Mouse (Mus musculus) common myeloid progenitor, adult 5-6 weeks (primary cell): ENCODE data around the gene Ikzf3. TPM values are rescaled to one million over a fixed set of nuclear protein-coding genes. Genes with fewer than 3 reads are reported as not detected.

ENCODE experiments used
- ATAC-seq: replicated peaks from 2 replicates; pipeline ENCODE4 v1.8.0; 2016; ENCODE audit warnings: low read depth, mild to moderate bottlenecking, moderate TSS enrichment, inconsistent platforms; ENCODE audit not compliant: poor library complexity, severe bottlenecking
- total RNA-seq: library from RNA; stranded (forward); fragments of 200-1000, 187-1606 nt; gene quantifications from 2 replicates; pipeline ENCODE4 v1.2.3, GENCODE M21; 2017

Gene Ikzf3
- total RNA-seq, 1 experiment from 2014 or later, result not detected

DNA sequence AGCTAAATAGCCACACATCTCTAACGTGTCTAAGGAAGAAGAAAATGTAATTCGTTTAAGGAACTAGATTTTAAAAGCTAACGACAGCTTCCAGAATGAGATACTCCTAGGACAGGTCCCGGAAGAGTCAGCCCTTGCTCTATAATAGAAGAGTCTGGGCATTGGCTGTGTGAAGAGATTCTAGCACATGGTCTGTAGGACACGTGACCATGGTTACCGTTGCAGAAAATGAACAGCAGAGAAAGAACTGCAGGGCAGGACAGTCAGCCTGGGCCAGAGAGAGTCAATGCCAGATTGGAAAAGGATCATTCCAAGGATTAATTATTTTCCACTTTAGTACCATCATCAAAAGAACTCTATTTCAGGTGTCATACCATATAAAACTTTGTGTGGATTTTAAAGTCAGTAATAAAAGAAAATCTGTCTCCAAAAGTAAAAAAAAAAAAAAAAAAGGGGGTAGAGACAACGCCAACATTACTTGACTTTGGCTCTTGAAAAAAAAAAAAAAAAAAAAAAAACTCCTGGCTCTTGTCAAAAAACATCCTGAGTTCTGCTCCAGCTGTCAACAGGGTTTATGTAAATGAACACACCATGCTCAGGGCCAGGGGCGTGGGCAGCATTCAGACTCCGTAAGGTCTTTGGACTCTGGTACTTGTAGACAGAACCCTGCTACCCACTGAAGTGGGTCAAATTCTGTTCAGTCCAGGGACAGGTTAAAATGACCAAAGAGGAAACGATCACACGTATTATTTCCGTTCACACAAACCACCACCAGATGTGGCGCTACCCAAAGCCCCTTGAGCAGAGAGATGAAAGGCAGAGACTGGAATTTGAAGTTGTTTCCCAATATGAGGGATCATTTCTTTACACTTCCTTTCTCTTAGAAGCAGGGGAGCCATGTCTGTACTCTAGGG lies 66.5 kb downstream of the Ikzf3 start:
- ATAC-seq, result no peak

DNA sequence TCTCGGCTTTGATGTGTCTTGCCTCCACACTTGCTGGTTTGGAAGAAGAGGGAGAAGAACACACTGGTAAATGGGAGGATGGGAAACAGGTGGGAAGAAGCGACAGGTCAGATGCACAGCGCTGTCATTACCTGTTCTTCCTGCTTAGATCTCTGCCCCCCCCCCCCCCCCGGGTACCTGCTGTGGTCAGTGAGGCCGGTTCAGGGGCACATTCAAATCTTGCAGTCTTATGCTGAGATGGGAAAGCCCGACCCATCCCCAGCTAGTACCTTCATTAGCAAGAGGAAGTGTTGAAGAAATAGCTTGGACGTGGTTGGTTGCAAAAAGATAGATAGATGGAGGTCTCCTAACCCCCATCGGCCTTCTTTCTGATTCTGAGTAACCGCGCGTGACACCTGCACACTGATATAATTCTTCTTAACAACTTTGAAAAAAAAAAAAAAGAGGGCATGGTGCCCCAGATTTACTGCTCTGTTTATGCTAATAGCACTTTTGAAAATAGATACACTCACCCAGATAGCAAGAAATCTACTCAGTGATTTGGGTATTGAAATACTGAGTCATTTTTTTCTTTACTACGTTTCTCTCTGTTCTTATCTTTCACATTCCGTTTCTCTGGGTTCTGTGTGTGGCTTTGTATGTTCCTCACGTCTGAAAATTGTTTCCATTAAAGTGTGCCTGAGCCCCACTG lies 68.7 kb downstream of the Ikzf3 start:
- ATAC-seq, result no peak

DNA sequence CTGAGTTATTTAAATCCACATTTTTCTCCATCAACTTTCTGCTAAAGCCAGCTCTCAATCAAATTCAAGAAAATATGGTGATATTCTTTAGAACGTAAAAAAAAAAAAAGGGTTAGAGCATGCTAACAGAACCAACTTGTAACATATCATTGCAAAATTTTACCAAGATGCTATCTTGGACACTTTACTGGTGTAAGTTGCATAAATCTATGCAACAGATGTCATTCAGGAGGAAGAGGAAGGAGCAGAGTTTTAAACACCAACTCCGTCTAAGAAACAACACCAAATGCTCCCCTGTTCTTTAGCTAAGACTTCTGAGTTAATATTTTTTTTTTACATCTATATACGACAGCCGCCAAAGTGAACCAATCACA lies 69.4 kb downstream of the Ikzf3 start:
- ATAC-seq, result no peak

DNA sequence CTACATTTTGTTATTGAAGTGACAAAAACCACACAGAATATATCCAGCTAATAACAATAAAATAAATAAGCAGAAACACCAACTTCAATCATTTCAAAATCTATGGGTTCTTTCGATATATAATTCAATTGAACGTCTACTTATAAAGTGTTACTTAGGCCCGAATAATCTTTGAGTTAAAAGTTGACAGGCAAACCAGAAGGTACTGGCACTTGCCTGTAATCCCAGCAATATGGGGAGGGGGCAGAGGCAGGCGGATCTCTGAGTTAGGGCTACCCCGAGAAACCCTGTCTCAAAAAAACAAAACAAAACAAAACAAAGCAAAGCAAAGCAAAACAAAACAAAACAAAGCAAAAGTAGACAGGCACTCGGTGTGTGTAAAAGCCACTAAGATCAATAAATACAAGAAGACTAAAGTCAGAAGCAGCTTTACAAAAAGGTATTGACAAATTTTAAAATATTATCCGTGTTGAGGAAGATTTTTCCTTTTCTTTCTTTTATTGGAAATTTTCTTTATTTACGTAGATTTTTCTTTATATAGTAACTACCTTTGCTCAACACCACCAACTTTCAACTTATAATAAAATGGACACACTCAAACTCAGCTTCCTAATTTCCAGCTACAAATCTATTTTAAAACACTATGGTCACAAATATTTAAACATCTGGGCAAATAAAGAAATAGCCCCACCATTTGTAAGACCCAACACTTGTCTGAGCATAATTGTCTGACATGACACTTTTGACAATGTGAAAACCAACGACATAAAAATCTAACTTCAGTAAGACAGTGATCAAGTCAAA lies 70.0 kb downstream of the Ikzf3 start:
- ATAC-seq, result no peak

DNA sequence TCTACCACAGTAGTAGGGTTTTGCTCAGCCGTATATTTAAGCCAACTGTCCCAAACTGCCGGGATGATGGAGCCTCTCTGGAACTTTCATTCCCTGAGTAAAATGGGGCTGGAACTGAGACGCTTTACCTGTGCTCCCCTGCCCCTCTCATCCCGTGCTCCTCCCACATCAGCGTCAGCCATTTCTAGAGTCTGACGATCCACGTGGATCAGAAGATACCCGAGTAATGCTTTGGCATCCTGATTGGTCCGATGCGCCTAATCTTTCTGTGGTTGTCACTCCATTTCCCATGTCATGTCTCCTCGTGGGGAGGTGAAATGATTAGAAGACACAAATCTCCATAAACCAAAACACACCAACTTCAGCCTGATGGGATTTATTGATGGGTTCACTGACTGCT lies 70.9 kb downstream of the Ikzf3 start:
- no peak for ATAC-seq

DNA sequence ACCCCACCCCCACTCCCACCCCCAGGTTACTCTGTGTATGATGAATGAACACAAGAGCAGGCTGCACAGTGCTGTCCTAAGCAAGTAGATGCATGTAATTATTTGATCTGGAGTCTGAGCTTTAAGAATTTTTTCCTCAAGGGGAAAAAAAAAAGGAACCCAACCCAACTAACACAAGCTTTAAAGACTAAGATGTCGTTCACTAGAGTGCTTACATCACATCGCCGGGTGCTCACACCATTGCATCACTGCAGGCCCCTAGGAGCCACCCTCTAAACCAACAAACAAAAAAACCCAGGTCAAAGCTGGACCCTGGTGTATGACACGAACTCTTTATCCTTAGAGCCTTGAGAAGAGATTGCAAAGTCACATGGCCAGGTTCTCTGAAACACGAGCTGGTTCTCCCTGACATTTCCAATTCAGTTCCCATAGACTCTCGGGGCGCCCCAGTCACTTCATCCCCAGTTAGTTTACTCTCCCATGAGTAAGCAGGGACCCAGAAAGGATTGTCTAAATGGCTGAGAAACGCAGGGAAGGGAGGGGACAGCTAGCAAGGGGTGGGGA lies 71.8 kb downstream of the Ikzf3 start:
- ATAC-seq, result no peak

DNA sequence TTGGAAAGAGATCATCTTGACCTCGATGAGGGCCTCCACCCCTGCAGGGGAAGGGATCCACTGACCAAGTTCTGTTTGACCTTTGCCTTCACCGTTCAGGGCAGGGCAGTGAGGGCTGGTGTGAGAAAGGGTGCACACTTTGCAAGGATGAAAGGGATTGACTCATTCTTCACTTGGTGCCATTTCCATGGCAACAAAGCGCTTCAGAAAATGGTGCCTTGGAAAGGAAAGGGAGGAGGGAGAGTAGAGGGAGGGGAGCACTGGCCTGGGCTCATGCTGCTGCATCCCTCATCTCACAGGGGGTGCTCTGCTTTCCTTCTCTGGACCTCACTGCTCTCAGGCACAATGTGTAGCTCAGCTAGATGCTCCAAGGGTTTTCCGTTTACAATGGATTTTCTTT lies 73.1 kb downstream of the Ikzf3 start:
- no peak for ATAC-seq

DNA sequence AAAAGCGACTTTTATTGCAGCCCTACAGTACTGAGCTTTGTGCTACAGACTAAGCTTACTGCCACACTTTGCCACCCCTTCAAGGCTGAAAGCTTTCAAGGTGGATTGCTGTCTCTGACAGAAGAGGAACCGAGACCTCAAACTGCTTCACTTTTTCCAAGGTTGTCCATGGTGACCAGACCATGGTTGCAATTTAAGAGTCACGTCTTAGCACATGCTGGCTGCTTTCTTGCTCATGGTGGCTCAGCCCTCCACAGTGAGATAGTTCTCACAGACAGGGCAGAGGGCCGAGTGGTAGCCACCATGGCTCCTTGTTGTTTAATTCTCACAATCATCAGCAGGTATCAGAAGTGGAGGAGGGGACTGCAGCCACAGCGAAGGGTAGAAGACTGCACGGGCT lies 75.0 kb downstream of the Ikzf3 start:
- ATAC-seq, result no peak

DNA sequence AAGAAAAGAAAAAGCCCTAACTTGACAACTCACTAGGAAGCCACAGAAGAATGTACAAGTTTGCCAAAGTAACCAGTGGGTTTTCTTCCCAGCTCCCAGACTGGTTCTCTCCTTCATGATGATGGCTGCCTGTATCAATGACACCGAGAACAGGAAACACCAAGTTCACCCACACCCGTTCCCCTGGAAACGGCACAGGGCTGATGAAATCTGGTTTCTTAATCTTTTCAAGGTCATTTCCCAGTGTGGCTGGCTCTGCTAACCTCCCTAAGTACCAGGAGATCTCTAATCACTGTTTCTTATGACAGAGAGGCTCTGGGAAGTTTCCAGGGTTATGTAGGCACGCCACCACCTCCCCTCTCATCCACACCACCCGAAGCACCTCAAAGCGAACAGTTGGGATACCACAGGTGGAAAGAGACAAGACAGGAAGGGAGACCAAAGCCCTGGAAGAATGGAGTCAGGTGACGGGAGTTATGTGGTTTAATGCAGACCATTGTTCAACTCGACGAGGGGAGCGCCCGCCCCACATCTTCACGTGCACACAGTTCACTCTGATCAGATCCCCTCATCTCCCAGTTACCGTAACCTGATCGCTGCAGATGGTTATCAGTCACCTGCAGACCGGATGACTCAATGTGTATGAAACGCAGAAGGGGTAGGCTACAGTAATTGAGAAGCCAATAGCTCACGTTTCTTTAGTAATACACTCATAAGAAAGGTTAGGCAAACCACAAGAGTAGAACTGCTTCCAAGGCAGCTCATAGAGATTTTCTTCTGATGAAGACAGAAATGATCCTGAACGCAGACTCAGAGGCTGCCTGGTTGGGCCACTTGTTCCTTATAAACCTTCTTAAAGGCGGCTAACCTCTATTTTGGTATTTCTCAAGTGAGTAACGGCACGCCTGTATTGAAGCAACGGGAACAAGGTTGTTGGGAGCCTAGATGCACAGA lies 75.8 kb downstream of the Ikzf3 start:
- ATAC-seq, result 0 out of 2 replicates have a peak, but pooled peaks have one; percentile 29

DNA sequence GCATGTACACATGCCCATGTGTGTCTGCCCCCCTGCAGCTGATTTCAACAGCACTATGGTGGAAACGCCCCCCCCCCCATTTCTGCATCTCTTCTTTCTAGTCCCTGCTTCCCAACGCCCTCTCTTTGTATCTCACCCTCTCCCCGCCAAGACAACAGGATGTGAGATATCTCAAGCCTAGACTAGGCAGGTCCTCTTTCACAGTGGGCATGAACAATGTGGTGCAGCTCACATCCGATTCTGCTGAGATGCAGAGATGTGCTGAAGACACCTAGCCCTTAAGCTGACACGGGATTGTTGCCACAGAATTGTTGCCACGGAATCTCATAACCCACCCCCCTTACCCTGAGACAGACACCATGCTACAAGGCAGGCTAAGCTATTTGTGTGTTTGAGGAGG lies 81.3 kb downstream of the Ikzf3 start:
- no peak for ATAC-seq

DNA sequence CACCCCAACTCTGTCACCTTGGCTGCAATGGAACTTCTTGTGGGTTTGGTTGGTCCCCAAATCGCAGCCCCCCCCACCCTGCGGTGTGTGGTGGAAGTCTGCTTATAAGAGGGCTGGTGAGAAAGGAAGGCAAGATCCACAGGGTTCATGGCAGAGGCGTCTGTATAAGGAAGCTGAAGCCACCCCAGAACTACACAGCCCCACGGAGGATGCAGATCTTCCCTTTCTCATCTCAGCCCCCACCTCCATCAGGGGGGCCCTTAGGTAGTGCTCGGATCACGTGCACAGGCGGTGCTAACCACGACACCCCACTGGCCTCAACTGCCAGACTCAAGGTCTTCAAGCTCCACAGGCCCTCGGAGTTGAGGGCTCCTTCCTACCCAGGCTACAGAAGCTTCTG lies 81.9 kb downstream of the Ikzf3 start:
- ATAC-seq, result no peak

DNA sequence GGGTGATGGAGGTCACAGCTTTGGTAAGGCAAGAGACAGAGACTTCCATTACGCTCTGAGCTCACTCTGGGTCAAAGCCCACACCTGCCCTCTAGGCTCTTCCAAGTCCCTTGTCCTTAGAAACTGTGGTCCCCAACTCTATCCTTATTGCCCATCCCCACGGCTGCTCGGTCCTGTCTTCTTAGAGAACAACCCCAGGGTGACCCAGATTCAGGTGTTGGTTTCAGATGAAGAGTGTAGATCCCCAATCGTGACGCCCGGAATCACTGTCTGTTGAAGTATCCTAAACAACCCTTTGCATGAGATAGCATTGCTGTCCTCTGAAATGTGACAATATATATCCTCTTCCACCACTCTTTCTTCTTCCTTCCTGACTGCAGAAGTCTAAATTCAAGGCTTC lies 83.6 kb downstream of the Ikzf3 start:
- no peak for ATAC-seq

DNA sequence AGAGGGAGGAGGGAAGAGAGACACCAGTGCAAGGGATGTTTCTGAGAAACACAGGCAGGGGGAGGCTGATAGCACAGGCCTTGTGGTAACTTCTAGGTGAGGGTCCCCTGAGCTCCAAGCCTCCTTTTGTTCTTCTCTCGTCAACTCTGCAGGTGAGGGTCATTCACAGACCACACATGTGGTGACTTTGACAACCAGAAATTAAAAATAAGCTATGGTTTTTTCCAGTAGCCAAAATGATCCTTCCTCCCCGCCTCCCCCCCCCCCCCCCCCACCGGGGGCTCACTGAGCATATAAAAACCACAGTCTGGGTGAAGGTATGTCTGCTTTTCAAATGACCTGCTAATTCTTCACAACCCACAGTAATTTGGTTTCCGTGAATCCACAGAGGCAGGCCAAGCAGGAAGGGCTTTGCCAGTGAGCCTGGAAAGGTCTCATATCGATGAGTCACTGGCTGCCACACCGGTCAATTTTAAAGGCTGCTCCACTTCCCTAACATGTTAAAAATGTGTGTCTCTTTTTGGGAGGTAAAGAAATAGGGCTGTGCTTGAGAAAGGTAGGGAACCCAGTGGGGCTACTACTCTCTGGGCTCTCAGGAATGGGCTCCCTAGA lies 84.6 kb downstream of the Ikzf3 start:
- ATAC-seq, result no peak

DNA sequence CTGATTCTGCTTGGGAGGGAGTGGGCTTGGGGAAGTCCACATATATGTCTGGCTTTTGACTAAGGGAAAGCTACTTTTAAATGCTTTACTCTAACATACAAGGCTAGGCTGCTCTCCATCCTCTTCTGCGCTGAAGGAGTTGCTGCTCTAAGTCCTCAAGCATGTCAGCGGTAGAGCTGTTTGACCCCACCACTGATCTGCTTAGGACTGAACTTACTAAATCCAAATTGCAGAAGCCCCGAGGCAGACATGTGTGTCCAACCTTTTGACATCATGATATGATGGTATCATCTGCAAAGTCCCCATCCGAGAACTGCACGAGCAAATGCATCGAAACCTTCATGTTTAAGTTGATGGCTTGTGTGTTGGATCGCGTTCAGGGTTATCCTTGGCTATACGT lies 86.0 kb downstream of the Ikzf3 start:
- ATAC-seq, result no peak

DNA sequence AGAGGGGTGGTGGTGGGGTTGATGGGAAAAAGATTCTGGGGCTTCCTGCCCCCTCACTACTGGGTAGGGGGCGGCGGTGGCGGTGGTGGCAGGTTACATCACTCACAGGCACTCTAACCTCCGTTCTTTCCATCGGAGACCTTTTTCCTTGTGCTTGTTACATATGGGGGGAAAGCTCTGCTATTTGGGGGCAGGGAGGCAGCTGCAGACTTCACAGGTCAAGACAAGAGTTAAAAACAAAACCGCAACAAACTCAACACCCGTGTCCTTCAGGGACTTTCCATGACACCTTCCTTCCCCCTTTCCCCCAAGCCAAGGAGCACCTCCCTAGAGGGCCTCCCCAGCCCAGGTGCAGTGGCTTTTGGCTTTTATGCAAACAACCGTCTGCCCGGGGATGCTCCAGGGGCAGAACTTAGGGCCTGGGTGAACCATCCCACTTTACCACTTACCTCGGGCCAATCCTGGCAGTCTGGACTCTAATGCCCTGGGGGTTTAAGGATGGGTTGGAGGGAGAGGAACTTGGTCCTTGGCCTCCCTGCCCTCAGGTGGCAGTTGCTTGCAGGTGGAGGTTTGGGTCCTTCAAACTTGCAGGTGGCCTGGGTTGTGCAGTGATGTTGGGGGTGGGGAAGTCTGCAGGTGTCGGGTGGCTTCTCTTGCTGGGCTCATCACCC lies 86.6 kb downstream of the Ikzf3 start:
- ATAC-seq, result no peak

DNA sequence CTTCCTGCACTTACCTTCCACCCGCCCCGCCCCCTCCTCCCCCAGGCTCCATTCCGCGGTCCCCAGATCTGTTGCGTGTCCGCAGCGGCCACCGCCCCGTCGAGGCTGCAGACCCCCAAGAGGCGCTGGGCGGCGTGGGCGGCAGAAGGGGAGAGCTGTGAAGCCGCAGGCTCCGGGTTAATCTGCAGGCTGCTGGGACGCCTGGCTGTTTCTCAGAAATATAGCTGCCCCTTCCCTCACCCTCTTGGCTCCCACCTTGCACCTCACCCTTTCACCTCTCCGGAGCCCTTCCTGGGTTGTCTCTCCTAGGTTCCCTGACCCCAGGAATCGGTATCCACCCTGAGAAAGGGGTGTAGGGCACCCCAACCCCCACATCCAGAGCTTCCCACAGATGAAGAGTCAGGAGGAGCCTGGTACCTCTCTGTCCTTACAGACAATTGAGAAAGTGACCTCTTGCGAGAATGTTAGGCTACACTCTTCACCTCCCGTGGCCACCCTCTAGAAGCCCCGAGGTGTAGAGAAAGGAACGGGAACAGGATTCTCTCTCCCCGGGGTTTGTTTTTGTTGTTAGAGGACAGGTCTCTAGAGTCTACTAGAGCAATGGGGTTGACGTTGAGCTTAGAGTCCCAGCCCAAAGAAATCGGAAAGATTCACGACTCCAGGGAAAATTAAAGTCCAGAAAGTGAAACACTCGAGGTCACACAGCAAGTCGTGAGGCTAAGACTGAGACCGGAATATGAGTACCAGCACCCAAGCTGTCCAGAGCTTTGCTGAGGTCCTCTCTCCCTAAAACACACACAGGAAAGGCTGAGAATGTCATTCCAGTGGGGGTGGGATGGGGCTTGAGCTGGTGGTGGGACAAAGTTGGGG lies 87.5 kb downstream of the Ikzf3 start:
- ATAC-seq, result peak; percentile 13; the same call in 1 of the 2 replicates

DNA sequence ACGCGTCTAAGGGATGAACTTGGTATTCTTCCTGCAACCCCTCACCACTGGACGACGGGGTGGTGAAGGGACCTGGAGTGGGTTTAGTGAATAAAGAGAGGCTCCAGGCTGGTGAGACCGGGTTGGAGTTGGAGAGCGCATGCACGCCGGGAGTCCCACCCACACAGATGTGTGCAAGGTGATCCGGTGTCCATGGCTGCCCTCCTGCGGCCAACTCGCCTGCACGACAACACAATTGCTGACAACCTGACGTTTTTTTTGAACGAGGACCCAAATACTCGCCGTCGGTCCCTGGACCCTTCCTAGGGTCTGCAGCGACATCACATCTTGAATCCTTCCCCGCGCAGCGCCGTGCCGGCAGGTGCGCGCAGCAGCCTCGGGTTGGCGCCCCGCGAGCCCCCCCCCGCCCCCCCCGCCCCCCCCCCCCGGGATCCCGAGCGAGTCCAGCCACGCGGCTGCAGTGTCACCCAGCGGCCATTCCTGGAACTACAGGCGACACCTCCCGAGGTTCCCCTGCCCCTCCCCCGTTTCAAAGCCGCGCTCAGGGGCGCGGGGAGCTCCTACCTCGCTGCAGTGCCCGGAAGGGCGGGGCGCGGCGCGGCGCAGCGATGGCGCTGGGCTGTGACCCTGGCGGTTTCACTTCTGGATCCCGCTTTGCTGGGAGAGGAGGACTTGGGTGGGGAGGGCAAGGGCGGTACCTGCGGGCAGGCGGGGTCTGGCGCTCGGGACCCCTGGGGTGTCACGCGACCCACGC lies 88.3 kb downstream of the Ikzf3 start:
- peak; percentile 77 for ATAC-seq
